Mouse (Mus musculus) lung, postnatal 0 days (tissue): Measurements from ENCODE around the gene Cask. TPM values are rescaled to one million over a fixed set of nuclear protein-coding genes. Genes with fewer than 3 reads are reported as not detected.

Experiments
- ATAC-seq: fragments of 200-750 bp; cut with Nextera tagmentation; 2 replicates; pipeline ENCODE4 v1.8.0; 2017; ENCODE audit warnings: moderate library complexity
- DNase-seq: peaks from one replicate; pipeline ENCODE4 v3.0.0-alpha.2; 2016; ENCODE audit warnings: low spot score
- H3K27ac ChIP-seq: fragments of 300-500 bp; sonication (generic); 2 replicates; pipeline ENCODE4 v1.5.1; 2014; ENCODE audit warnings: antibody characterized with exemption, mild to moderate bottlenecking, low read length, mixed read lengths
- H3K27me3 ChIP-seq: fragments of 300-500 bp; sonication (generic); replicated peaks from 2 replicates; pipeline ENCODE4 v1.6.1; 2014; ENCODE audit warnings: low read length, mixed read lengths; ENCODE audit not compliant: insufficient read depth
- H3K36me3 ChIP-seq: fragments of 300-500 bp; sonication (generic); 2 replicates; pipeline ENCODE4 v1.6.1; 2014; ENCODE audit warnings: low read length, mixed read lengths; ENCODE audit not compliant: insufficient read depth
- H3K4me1 ChIP-seq: fragments of 300-500 bp; sonication (generic); 2 replicates; pipeline ENCODE4 v1.6.1; 2014; ENCODE audit warnings: antibody characterized with exemption, low read depth, low read length, mixed read lengths; ENCODE audit not compliant: insufficient read depth
- H3K4me2 ChIP-seq: fragments of 300-500 bp; sonication (generic); replicated peaks from 2 replicates; pipeline ENCODE4 v1.6.1; 2014; ENCODE audit warnings: low read depth, mild to moderate bottlenecking, low read length, moderate library complexity, mixed read lengths
- H3K4me3 ChIP-seq: fragments of 300-500 bp; sonication (generic); 2 replicates; pipeline ENCODE4 v1.5.1; 2014; ENCODE audit warnings: low read depth, low read length
- H3K9ac ChIP-seq: fragments of 300-500 bp; sonication (generic); replicated peaks from 2 replicates; pipeline ENCODE4 v1.6.1; 2014; ENCODE audit warnings: low read depth, mild to moderate bottlenecking
- H3K9me3 ChIP-seq: fragments of 300-500 bp; sonication (generic); 2 replicates; pipeline ENCODE4 v1.6.1; 2016; ENCODE audit warnings: low read length, mixed read lengths
- CTCF ChIP-seq: IDR thresholded peaks from 2 replicates; pipeline ENCODE4 v1.5.1; 2016; ENCODE audit warnings: antibody characterized with exemption, mild to moderate bottlenecking
- EP300 ChIP-seq: IDR thresholded peaks from 2 replicates; pipeline ENCODE4 v1.6.1; 2016; ENCODE audit warnings: antibody characterized with exemption, mild to moderate bottlenecking, control low read depth
- WGBS: fragments of 180-500 bp; shearing (Covaris S2); extraction: QIAGEN DNeasy Blood & Tissue Kit; methylation state at CpG from one replicate; pipeline ENCODE4 v1.1.7; 2014; 5-methylcytosine and 5-hydroxymethylcytosine counted together
- polyA plus RNA-seq: library from polyadenylated mRNA; unstranded; fragments of >200 nt; fragmentation: Nextera tagmentation; extraction: Ambion mirVana; gene quantifications from 2 replicates; pipeline ENCODE4 v1.2.1, GENCODE M21; 2015

Gene Cask
- polyA plus RNA-seq, 1 experiment from 2014 or later: 10.3 TPM

DNA sequence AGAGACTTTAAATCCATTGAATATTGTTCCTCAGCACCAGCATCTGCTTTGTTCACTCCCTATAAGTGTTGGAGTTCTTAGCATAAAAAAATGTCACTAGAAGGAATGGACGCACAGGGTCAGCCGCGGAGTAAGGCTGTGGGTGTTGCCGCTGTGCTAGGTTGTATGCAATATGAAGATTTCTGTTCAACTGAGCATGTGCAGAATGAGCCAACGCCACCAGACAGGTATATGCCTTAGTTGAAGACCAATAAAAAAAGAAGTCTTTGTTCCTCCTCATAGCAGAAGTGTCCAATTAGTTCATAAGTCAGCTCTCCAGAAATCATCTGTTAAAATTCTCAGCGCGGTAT lies 3.7 kb downstream of the Cask start:
- 24% methylated on average over 7 of the region's 7 CpGs for whole genome bisulfite sequencing

DNA sequence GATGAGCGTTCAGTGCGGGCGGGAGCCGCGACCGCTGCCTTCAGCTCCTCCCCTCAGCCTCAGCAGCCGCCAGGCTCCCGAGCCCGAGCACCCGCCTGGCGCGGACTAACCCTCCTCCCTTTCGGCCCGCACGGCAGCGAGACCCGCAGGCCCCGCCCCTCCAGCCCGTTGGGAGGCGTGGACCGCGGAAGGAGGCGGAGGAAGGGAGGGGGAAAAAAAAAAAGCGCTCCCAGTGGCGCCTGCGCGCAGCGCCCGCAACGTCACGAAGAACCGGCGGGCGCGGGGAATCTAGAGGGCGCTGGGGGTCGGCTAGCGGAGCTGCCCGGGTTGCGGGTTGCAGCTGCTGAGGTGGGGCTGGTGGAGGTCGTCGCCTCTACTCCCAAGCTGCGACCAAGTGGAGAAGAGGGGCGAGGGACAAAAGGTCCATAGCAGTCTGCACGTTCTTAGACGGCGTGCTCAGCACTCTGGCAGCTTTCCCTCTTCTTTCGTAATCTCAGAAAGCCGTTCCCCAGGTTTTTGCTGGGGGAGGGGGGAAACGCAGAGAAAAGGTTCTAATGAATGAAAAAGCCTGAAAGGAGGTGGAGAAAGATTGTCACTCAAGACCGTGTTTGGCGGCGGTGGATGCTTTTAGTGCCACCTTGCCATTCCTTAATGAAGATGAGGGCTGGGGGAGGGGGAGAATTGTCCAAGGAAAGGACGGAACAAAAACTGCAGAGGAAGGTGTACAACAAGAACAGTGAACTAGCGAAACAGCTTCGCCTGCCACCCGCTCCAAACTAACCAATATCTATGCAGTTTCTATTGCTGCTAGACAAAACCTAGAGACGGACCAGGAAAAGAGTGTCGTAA lies 4.3 kb downstream of the Cask start:
- H3K9me3 ChIP-seq: no peaks in the 10 kb centered on the region
- H3K27ac ChIP-seq: peak overlapping the region; percentile 86
- no peaks in the 10 kb centered on the region for H3K36me3 ChIP-seq
- TF ChIP-seq CTCF (peak; percentile 40; the same call in 1 of the 2 replicates), EP300 (no peak)
- H3K4me1 ChIP-seq: no peaks in the 10 kb centered on the region
- peak; percentile 95 for DNase-seq
- peak; percentile 94 for ATAC-seq
- peak overlapping the region; percentile 23 for H3K9ac ChIP-seq
- H3K4me2 ChIP-seq: peak overlapping the region; percentile 65
- peak overlapping the region; percentile 55 for H3K4me3 ChIP-seq
- WGBS: 22% methylated on average over 36 of the region's 59 CpGs
- no peaks in the 10 kb centered on the region for H3K27me3 ChIP-seq

More for the DNA sequence above, 3.7 kb downstream of the Cask start:
- Histone ChIP-seq H3K36me3 (no peaks in the 10 kb centered on the region), H3K9me3 (no peaks in the 10 kb centered on the region), H3K27me3 (no peaks in the 10 kb centered on the region), H3K4me2 (peak overlapping the region; percentile 57), H3K9ac (no peak overlapping the region), H3K27ac (peak overlapping the region; percentile 86), H3K4me1 (no peaks in the 10 kb centered on the region), H3K4me3 (peak overlapping the region; percentile 55)
- ATAC-seq: no peak
- no peak for TF ChIP-seq CTCF
- no peak for TF ChIP-seq EP300
- peak; percentile 38 for DNase-seq

DNA sequence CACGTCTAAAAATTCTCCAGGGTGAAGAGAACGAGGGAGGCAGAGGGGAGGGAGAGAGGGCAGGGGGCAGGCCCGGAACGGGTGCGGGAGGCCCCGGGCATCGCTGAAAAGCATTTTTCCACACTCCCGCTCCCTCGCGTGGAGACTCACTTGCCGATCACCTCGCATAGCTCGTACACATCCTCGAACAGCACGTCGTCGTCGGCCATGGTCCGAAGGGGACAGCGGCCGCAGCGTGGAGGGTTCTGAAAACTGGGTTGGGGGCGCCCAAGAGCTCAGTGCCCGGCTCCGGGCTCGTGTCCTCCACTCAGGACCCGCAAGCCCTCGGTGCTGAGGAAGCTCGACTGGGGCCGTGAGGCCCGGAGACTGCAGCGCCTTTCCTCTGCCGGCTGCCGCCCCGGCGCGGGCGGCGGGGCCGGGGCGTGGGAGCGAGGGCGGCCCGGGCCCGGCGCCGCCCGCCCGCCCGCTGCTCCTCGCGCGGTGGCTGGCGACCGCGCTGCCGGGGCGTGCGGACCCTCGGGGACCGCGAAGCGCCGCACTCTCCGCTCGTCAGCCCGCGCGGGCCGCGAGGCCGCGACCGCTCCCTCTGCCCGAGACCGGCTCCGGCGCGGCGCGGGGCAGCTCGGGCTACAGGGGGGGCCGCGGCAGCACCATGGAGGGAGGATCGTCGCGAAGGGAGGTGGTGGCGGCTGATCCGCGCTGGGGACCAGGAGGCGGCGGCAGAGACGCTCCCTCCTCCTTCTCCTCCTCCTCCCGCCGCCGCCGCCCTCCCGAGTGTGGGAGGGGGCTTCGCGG lies 5.1 kb downstream of the Cask start:
- H3K4me1 ChIP-seq: no peaks in the 10 kb centered on the region
- H3K9me3 ChIP-seq: no peaks in the 10 kb centered on the region
- peak overlapping the region; percentile 55 for H3K4me3 ChIP-seq
- H3K36me3 ChIP-seq: no peaks in the 10 kb centered on the region
- TF ChIP-seq CTCF: peak; percentile 29
- TF ChIP-seq EP300: no peak
- peak overlapping the region; percentile 65 for H3K4me2 ChIP-seq
- peak overlapping the region; percentile 86 for H3K27ac ChIP-seq
- peak overlapping the region; percentile 23 for H3K9ac ChIP-seq
- H3K27me3 ChIP-seq: no peaks in the 10 kb centered on the region
- ATAC-seq (peak; percentile 32; the same call in 1 of the 2 replicates), DNase-seq (peak; percentile 29)
- WGBS: 21% methylated on average over 42 of the region's 100 CpGs

DNA sequence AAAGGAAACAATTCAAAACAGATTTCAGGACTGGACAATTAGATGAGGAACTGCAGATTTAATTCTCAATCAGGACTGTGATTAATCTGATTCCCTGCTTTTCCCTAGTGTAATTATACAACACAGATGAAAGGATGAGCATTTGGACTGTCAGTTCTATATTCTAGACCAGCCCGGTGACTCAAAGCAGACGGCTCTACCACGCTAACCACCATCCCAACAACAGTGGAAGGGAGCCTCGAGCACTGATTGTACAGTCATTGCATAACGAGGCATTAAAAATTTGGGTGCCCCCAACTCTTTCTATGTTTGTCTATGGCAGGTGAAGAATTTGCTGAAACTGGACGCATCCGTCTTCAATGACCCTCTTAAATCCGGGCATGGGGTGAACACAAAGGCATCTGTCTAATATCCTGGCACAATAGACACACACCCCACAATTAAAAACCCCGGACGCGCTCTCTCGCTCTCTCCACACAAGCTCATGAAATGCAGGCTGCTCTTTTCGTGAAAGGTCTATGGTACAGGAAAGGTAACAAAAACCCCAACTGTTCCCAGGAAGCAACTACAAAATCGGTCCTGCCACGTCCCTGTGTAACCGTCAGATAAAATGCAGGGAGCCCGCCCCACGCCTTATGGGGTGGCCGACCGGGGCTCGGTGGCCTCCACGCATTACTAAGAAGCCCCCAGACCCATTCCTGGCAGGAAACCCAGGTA lies 5.9 kb downstream of the Cask start:
- H3K4me3 ChIP-seq: peak overlapping the region; percentile 55
- H3K9me3 ChIP-seq: no peaks in the 10 kb centered on the region
- peak overlapping the region; percentile 86; the same call in 1 of the 2 replicates for H3K27ac ChIP-seq
- no peak for ATAC-seq
- H3K27me3 ChIP-seq: no peaks in the 10 kb centered on the region
- H3K9ac ChIP-seq: peak overlapping the region; percentile 23; the same call in 1 of the 2 replicates
- TF ChIP-seq CTCF (no peak), EP300 (no peak)
- DNase-seq: peak; percentile 14
- H3K4me1 ChIP-seq: no peaks in the 10 kb centered on the region
- H3K4me2 ChIP-seq: peak overlapping the region; percentile 65
- WGBS: 14% methylated on average over 22 of the region's 22 CpGs
- H3K36me3 ChIP-seq: no peaks in the 10 kb centered on the region

DNA sequence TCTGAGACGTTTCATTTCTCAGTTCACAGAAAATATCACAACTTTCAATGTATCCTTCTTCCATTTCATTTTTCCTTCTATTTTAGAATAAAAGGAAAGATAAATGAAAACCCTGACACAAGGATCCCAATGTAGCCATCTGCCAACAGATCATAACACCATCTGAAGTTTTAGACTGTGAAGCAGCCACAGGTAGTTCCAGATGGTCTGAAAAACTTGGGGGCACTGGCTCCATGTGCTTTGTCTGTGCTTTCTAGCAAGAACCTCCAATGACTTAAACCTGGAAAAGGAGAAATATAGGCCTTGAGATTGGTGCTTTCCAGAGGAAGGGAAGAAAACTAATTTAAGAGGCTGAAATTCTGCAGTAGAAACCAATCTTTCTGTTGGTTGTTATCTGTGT lies 28.4 kb downstream of the Cask start:
- Histone ChIP-seq H3K27me3 (no peaks in the 10 kb centered on the region), H3K4me2 (no peak overlapping the region)
- no peak for ATAC-seq

More for the DNA sequence above, 28.4 kb downstream of the Cask start:
- Histone ChIP-seq H3K9me3 (no peaks in the 10 kb centered on the region), H3K9ac (no peak overlapping the region), H3K36me3 (no peaks in the 10 kb centered on the region), H3K4me3 (no peak overlapping the region), H3K27ac (no peak overlapping the region), H3K4me1 (no peaks in the 10 kb centered on the region)
- DNase-seq: no peak
- TF ChIP-seq EP300 (no peak), CTCF (no peak)
- 86% methylated on average over 1 of the region's 1 CpGs for WGBS
